Mouse (Mus musculus): ENCODE results near the gene Prl7d1.
"Not testable (repeated sequence)": the region's sequence is repeated elsewhere in the genome, so short reads cannot be mapped to it uniquely, and the experiment has no call there.

Gene Prl7d1

GRCm38 (mm10) chr13:27716636-27717035, at the start of gene Prl7d1:
Gene Prl7d1 (minus strand): TSS chr13:27716736.
- DNase-seq, result no peak

- DNase-seq, result no peak
Observed at GRCm38 (mm10) chr13:27734512-27735186, 18.1 kb upstream of the Prl7d1 start.

DNA sequence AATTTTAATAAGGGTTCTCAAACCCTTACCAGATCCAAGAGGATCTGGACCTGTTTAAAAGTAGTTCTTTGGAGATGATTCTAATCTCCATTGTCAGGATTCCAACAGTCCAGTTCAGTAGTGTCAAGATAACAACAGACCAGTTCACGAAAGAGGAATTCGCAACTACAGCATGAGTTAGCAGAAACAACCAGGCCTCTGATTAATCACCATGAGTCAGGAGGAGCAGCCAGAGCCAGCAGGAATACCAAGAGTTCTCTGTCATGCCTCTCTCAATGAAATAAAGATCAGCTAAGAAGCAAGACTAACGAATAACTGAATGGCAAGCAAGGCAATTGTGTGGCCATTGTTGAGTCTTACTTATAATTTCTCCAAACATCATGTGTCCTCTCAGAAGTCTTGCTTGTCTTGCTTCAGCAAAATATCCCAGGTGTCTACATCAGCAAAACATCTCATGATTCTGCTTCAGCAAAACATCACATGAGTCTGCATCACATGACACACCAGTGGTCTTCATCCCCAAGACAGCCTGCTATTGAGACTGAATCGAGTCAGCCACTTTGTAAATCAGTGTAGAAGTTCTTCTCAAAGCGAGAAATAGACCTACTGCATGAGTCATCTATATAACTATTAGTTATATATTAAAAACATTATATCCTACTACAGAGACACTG, 13.9 kb upstream of the Prl7d1 start:
- DNase-seq, result not testable (repeated sequence)

- not testable (repeated sequence) for DNase-seq
Observed at GRCm38 (mm10) chr13:27725057-27725456, 8.5 kb upstream of the Prl7d1 start.

- no peak for DNase-seq
Observed at GRCm38 (mm10) chr13:27706521-27706920, 10.0 kb downstream of the Prl7d1 start.

- no peak for DNase-seq
Observed at GRCm38 (mm10) chr13:27667936-27668335, 48.6 kb downstream of the Prl7d1 start, which contains the start of gene Prl7a2. Gene Prl7a2 (minus strand): TSS chr13:27668036.

DNA sequence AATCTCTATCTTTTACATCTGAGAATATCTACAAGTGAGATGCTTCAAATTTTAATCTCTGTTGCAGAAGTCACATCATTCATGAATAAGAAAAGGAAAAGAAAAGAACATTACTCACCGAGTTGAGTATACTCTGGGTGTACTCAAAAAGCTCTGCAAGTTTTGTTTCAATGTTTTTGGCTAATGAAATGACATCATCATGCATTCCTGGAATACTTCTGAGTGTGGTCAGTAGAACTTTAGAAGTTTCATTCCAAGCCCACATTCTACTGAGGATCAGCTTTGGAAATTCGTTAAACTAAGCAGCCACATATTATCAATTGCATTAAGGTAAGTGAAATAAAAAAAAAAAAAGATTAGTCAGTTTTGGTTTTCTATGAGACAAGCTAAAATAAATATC, 55.8 kb downstream of the Prl7d1 start:
- no peak for DNase-seq

Data from cerebellum, postnatal 10 days (tissue).